18 mouse cellular contexts compared by ENCODE assay signal in genomic region chr9:77851336-77851735, GRCm38 (mm10).
"Had no signal": no experiment of that assay in that cellular context is flagged by ENCODE, and none has a peak within 500 bp of the region (broad histone marks: within the 10 kb centered on the region; RNA-seq: fewer than 3 reads in every experiment).

No protein-coding gene starts in this region.

- ATAC-seq: midbrain, embryonic 16.5 days had no signal

- H3K4me3 ChIP-seq: midbrain, embryonic 10.5 days; midbrain, embryonic 12.5 days; myocyte; neural tube, embryonic 13.5 days; neural tube, embryonic 15.5 days had no signal

- H3K9ac ChIP-seq: lung, embryonic 14.5 days; midbrain, embryonic 12.5 days; neural tube, embryonic 13.5 days; neural tube, embryonic 15.5 days had no signal

- H3K36me3 ChIP-seq: midbrain, embryonic 10.5 days; midbrain, embryonic 12.5 days; neural tube, embryonic 13.5 days; neural tube, embryonic 15.5 days had no signal

- H3K4me2 ChIP-seq: lung, embryonic 14.5 days; midbrain, embryonic 12.5 days; neural tube, embryonic 13.5 days; neural tube, embryonic 15.5 days had no signal

- H3K9me3 ChIP-seq: midbrain, embryonic 10.5 days; midbrain, embryonic 12.5 days; neural tube, embryonic 13.5 days; neural tube, embryonic 15.5 days had no signal

- DNase-seq: lung, adult 18-20 months; lung, embryonic 14.5 days; lung, postnatal 10 days; lung, postnatal 4 days; midbrain, embryonic 14.5 days; right cerebral cortex, adult 18-20 months; right cerebral cortex, postnatal 25 days; right cerebral cortex, postnatal 4 days; spleen, adult 18-20 months; thymus, adult 18-20 months; thymus, postnatal 14 days; thymus, postnatal 36 days had no signal

- H3K27me3 ChIP-seq: midbrain, embryonic 12.5 days; neural tube, embryonic 13.5 days; neural tube, embryonic 15.5 days had no signal

- H3K4me1 ChIP-seq: midbrain, embryonic 12.5 days; neural tube, embryonic 13.5 days; neural tube, embryonic 15.5 days had no signal

- H3K27ac ChIP-seq: midbrain, embryonic 10.5 days; midbrain, embryonic 12.5 days; neural tube, embryonic 13.5 days; neural tube, embryonic 15.5 days had no signal
